Mouse (Mus musculus) MEL (cell line): Measurements from ENCODE around the gene Cers5. TPM values are rescaled to one million over a fixed set of nuclear protein-coding genes. Genes with fewer than 3 reads are reported as not detected.

Experiments
- DNase-seq: peaks from one replicate; pipeline ENCODE4 v3.0.0; 2011; ENCODE audit warnings: low read depth, low spot score
- H3K27ac ChIP-seq: 2 replicates; pipeline ENCODE4 v1.5.1; 2012; ENCODE audit warnings: low read depth, mild to moderate bottlenecking, control low read depth, low read length, moderate library complexity; ENCODE audit not compliant: control insufficient read depth
- H3K27me3 ChIP-seq, 2 experiments: fragments of 150-350 bp in 1 of 2; sonication (generic) in 1 of 2; 2 replicates each; pipeline ENCODE4 v1.6.1; 2012; ENCODE audit warnings: low read length in 2 of 2, mild to moderate bottlenecking in 2 of 2, improper control_type of control experiment in 1 of 2, moderate library complexity in 1 of 2; ENCODE audit not compliant: insufficient read depth in 2 of 2, control insufficient read depth in 1 of 2
- H3K36me3 ChIP-seq, 2 experiments: 2 replicates each; pipeline ENCODE4 v1.6.1; 2012 to 2014; ENCODE audit warnings: low read length in 2 of 2, improper control_type of control experiment in 1 of 2, inconsistent platforms in 1 of 2, mild to moderate bottlenecking in 1 of 2; ENCODE audit not compliant: insufficient read depth in 2 of 2, control insufficient read depth in 1 of 2
- H3K4me1 ChIP-seq, 2 experiments: fragments of 150-350 bp in 1 of 2; sonication (generic) in 1 of 2; 2 replicates each; pipeline ENCODE4 v1.6.1; 2012; ENCODE audit warnings: low read length in 2 of 2, improper control_type of control experiment in 1 of 2, mild to moderate bottlenecking in 1 of 2; ENCODE audit not compliant: insufficient read depth in 2 of 2, control insufficient read depth in 1 of 2
- H3K4me3 ChIP-seq, 2 experiments: fragments of 150-350 bp in 1 of 2; sonication (generic) in 1 of 2; 2 replicates each; pipeline ENCODE4 v1.5.1; 2012; ENCODE audit warnings: low read depth in 2 of 2, low read length in 2 of 2, mild to moderate bottlenecking in 2 of 2, moderate library complexity in 2 of 2, control low read depth in 1 of 2, improper control_type of control experiment in 1 of 2; ENCODE audit not compliant: control insufficient read depth in 1 of 2, insufficient read depth in 1 of 2
- H3K79me2 ChIP-seq: 2 replicates; pipeline ENCODE4 v1.6.1; 2012; ENCODE audit warnings: mild to moderate bottlenecking, low read length, moderate library complexity; ENCODE audit not compliant: control insufficient read depth, poor library complexity, insufficient read depth
- H3K9ac ChIP-seq: 2 replicates; pipeline ENCODE4 v1.6.1; 2012; ENCODE audit warnings: low read depth, mild to moderate bottlenecking, control low read depth, low read length, moderate library complexity; ENCODE audit not compliant: control insufficient read depth, poor library complexity, severe bottlenecking
- H3K9me3 ChIP-seq: fragments of 150-350 bp; sonication (generic); replicated peaks from 2 replicates; pipeline ENCODE4 v1.6.1; 2012; ENCODE audit warnings: mild to moderate bottlenecking, low read length, improper control_type of control experiment, moderate library complexity; ENCODE audit not compliant: insufficient read depth
- BHLHE40 ChIP-seq: IDR thresholded peaks from 2 replicates; pipeline ENCODE4 v1.6.1; 2012; ENCODE audit warnings: low read depth, mild to moderate bottlenecking, inconsistent platforms, low read length, improper control_type of control experiment, borderline replicate concordance
- CHD1 ChIP-seq: IDR thresholded peaks from 2 replicates; pipeline ENCODE4 v1.6.1; 2012; ENCODE audit warnings: low read depth, mild to moderate bottlenecking, inconsistent platforms, low read length, improper control_type of control experiment
- CHD2 ChIP-seq: IDR thresholded peaks from 2 replicates; pipeline ENCODE4 v1.6.1; 2011; ENCODE audit warnings: low read length, improper control_type of control experiment
- ELF1 ChIP-seq: IDR thresholded peaks from 2 replicates; pipeline ENCODE4 v1.6.1; 2014; ENCODE audit warnings: low read depth, mild to moderate bottlenecking, inconsistent platforms, low read length, improper control_type of control experiment, moderate library complexity
- EP300 ChIP-seq, 2 experiments: IDR thresholded peaks; 2 replicates each; pipeline ENCODE4 v1.6.1; 2011; ENCODE audit warnings: improper control_type of control experiment in 2 of 2, low read length in 2 of 2, low read depth in 1 of 2, mild to moderate bottlenecking in 1 of 2
- HCFC1 ChIP-seq: IDR thresholded peaks from 2 replicates; pipeline ENCODE4 v1.6.1; 2012; ENCODE audit warnings: low read depth, mild to moderate bottlenecking, inconsistent platforms, low read length, improper control_type of control experiment, moderate library complexity
- JUND ChIP-seq: IDR thresholded peaks from 2 replicates; pipeline ENCODE4 v1.6.1; 2011; ENCODE audit warnings: low read depth, mild to moderate bottlenecking, improper control_type of control experiment, low read length
- MEF2A ChIP-seq: IDR thresholded peaks from 2 replicates; pipeline ENCODE4 v1.6.1; 2014; ENCODE audit warnings: low read depth, mild to moderate bottlenecking, inconsistent platforms, low read length, improper control_type of control experiment; ENCODE audit not compliant: poor library complexity, insufficient replicate concordance, severe bottlenecking; ENCODE audit errors: extremely low read depth
- MYB ChIP-seq: IDR thresholded peaks from 2 replicates; pipeline ENCODE4 v1.6.1; 2011; ENCODE audit warnings: mild to moderate bottlenecking, low read depth, low read length, improper control_type of control experiment
- MYC ChIP-seq: IDR thresholded peaks from 2 replicates; pipeline ENCODE4 v1.6.1; 2011; ENCODE audit warnings: low read depth, mild to moderate bottlenecking, low read length, improper control_type of control experiment, moderate library complexity
- NELFE ChIP-seq: IDR thresholded peaks from 2 replicates; pipeline ENCODE4 v1.6.1; 2011; ENCODE audit warnings: low read depth, low read length, improper control_type of control experiment
- NRF1 ChIP-seq: IDR thresholded peaks from 2 replicates; pipeline ENCODE4 v1.6.1; 2014; ENCODE audit warnings: low read depth, mild to moderate bottlenecking, inconsistent platforms, low read length, improper control_type of control experiment, moderate library complexity; ENCODE audit not compliant: poor library complexity, insufficient read depth, severe bottlenecking
- POLR2A ChIP-seq, 2 experiments: IDR thresholded peaks; 2 replicates each; pipeline ENCODE4 v1.6.1; 2011 to 2012; ENCODE audit warnings: low read length in 2 of 2, mild to moderate bottlenecking in 2 of 2, control low read depth in 1 of 2, improper control_type of control experiment in 1 of 2, low read depth in 1 of 2, moderate library complexity in 1 of 2; ENCODE audit not compliant: control insufficient read depth in 1 of 2, insufficient read depth in 1 of 2, poor library complexity in 1 of 2
- POLR2AphosphoS2 ChIP-seq: IDR thresholded peaks from 2 replicates; pipeline ENCODE4 v1.6.1; 2011; ENCODE audit warnings: low read length, improper control_type of control experiment
- RAD21 ChIP-seq: IDR thresholded peaks from 2 replicates; pipeline ENCODE4 v1.6.1; 2011; ENCODE audit warnings: mild to moderate bottlenecking, low read depth, low read length, improper control_type of control experiment
- SIN3A ChIP-seq: IDR thresholded peaks from 2 replicates; pipeline ENCODE4 v1.6.1; 2012; ENCODE audit warnings: low read length, improper control_type of control experiment, inconsistent platforms
- SMC3 ChIP-seq: IDR thresholded peaks from 2 replicates; pipeline ENCODE4 v1.6.1; 2011; ENCODE audit warnings: low read depth, low read length, improper control_type of control experiment
- TCF12 ChIP-seq: IDR thresholded peaks from 2 replicates; pipeline ENCODE4 v1.6.1; 2014; ENCODE audit warnings: low read depth, mild to moderate bottlenecking, inconsistent platforms, low read length, improper control_type of control experiment, moderate library complexity
- USF1 ChIP-seq: IDR thresholded peaks from 2 replicates; pipeline ENCODE4 v1.6.1; 2014; ENCODE audit warnings: low read depth, mild to moderate bottlenecking, inconsistent platforms, low read length, improper control_type of control experiment, moderate library complexity
- USF2 ChIP-seq, 2 experiments: IDR thresholded peaks; 2 replicates each; pipeline ENCODE4 v1.6.1; 2011 to 2012; ENCODE audit warnings: improper control_type of control experiment in 2 of 2, low read length in 2 of 2, borderline replicate concordance in 1 of 2, inconsistent platforms in 1 of 2, low read depth in 1 of 2, mild to moderate bottlenecking in 1 of 2; ENCODE audit not compliant: insufficient read depth in 1 of 2
- ZMIZ1 ChIP-seq: IDR thresholded peaks from 2 replicates; pipeline ENCODE4 v1.6.1; 2012; ENCODE audit warnings: low read depth, mild to moderate bottlenecking, inconsistent platforms, low read length, improper control_type of control experiment, moderate library complexity
- ZNF384 ChIP-seq: IDR thresholded peaks from 2 replicates; pipeline ENCODE4 v1.6.1; 2012; ENCODE audit warnings: low read depth, mild to moderate bottlenecking, inconsistent platforms, low read length, improper control_type of control experiment
- polyA plus RNA-seq, 2 experiments: library from polyadenylated mRNA; stranded (reverse) in 1 of 2; unstranded in 1 of 2; fragments of >175 nt in 1 of 2; fragments of >200 nt in 1 of 2; gene quantifications; 2 replicates each; pipeline versions ENCODE4 v1.2.1 to v1.2.4; 2012; ENCODE audit warnings: low replicate concordance in 2 of 2, low read depth in 1 of 2; ENCODE audit not compliant: insufficient read length in 2 of 2, insufficient read depth in 1 of 2, missing spikeins in 1 of 2
- total RNA-seq: library from RNA; depleted of rRNA; stranded (reverse); fragments of 300-350 nt; gene quantifications from 2 replicates; pipeline ENCODE4 v1.2.3, GENCODE M21; 2012

Cers5 gene
- total and polyA plus RNA-seq, 3 experiments, result 21.8 to 43.5 TPM; not detected in 1

DNA sequence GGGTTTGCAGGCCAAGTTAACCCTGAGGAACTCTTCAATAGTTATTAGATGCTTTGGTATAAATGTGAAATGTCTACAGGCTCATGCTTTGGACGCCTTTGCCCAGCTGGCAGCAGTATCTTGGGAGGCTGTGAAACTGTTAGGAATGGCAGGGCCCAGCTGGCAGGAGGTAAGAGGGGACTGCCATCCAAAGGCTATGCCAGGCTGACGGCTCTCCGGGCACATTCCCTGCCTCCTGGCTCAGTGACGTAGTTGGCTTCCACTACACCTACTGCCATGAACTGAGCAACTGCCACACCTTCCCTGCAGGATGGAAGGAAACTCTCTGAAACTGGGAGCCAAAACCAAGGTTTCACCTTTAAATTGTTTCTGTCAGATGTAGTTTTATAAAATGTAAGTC, 32.5 kb downstream of the Cers5 start:
- Histone ChIP-seq H3K36me3 (no peaks in the 10 kb centered on the region; a peak in 1 of 4 replicates), H3K27me3 (no peaks in the 10 kb centered on the region), H3K9me3 (no peaks in the 10 kb centered on the region), H3K4me1 (no peaks in the 10 kb centered on the region), H3K9ac (no peak overlapping the region), H3K79me2 (no peaks in the 10 kb centered on the region), H3K4me3 (no peak overlapping the region), H3K27ac (no peak overlapping the region)
- TF ChIP-seq ELF1, result no peak
- no peak for TF ChIP-seq POLR2AphosphoS2
- TF ChIP-seq JUND, result no peak
- TF ChIP-seq POLR2A (IDR thresholded peaks at IDR 0.05; ENCODE audit: control insufficient read depth in 1 of 2, insufficient read depth in 1 of 2, low read depth in 1 of 2, low read length in 2 of 2, poor library complexity in 1 of 2), result no peak
- no peak for TF ChIP-seq CHD2
- TF ChIP-seq NELFE, result no peak
- no peak for TF ChIP-seq MYC
- TF ChIP-seq ZMIZ1, result no peak
- TF ChIP-seq MYB, result no peak
- TF ChIP-seq SMC3, result no peak
- TF ChIP-seq CHD1, result no peak
- no peak for TF ChIP-seq ZNF384
- TF ChIP-seq BHLHE40, result no peak
- no peak for TF ChIP-seq RAD21
- TF ChIP-seq MEF2A, result no peak
- TF ChIP-seq NRF1, result no peak
- TF ChIP-seq TCF12, result no peak
- DNase-seq, result no peak

DNA sequence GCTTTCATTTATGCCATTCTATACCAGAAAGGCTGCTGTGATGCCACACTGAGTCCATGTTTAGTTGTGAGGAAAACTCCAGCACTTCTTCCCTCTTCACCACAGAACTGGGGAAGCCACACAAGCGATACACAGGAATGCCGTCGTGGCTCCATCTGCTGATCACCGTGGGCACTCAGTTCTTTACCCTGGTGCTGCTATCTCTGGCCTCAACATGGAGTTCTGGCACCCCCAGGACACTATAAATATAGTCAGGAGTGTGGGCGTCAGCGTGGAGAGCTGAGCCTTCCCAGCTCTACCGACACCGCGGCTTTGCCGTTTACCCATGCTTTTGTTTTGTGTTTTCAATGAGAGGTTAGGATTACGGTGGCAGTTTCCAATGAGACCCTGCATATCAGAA, 36.0 kb downstream of the Cers5 start:
- no peaks in the 10 kb centered on the region for H3K9me3 ChIP-seq
- H3K27me3 ChIP-seq, result no peaks in the 10 kb centered on the region
- H3K79me2 ChIP-seq, result no peaks in the 10 kb centered on the region
- no peak for DNase-seq
- H3K4me3 ChIP-seq, result no peak overlapping the region
- H3K9ac ChIP-seq, result no peak overlapping the region
- TF ChIP-seq HCFC1 (no peak), USF2 (IDR thresholded peaks at IDR 0.05; ENCODE audit: borderline replicate concordance in 1 of 2, insufficient read depth in 1 of 2, low read depth in 1 of 2, low read length in 2 of 2) (no peak), ELF1 (no peak), EP300 (IDR thresholded peaks at IDR 0.05; ENCODE audit: low read depth in 1 of 2, low read length in 2 of 2) (no peak), USF1 (no peak), CHD2 (no peak), SIN3A (no peak), BHLHE40 (no peak), ZNF384 (no peak)
- H3K27ac ChIP-seq, result no peak overlapping the region
- no peaks in the 10 kb centered on the region; a peak in 1 of 4 replicates for H3K36me3 ChIP-seq
- no peaks in the 10 kb centered on the region for H3K4me1 ChIP-seq
